Comparison of ENCODE assay signal across 8 mouse cellular contexts in the genomic region with DNA sequence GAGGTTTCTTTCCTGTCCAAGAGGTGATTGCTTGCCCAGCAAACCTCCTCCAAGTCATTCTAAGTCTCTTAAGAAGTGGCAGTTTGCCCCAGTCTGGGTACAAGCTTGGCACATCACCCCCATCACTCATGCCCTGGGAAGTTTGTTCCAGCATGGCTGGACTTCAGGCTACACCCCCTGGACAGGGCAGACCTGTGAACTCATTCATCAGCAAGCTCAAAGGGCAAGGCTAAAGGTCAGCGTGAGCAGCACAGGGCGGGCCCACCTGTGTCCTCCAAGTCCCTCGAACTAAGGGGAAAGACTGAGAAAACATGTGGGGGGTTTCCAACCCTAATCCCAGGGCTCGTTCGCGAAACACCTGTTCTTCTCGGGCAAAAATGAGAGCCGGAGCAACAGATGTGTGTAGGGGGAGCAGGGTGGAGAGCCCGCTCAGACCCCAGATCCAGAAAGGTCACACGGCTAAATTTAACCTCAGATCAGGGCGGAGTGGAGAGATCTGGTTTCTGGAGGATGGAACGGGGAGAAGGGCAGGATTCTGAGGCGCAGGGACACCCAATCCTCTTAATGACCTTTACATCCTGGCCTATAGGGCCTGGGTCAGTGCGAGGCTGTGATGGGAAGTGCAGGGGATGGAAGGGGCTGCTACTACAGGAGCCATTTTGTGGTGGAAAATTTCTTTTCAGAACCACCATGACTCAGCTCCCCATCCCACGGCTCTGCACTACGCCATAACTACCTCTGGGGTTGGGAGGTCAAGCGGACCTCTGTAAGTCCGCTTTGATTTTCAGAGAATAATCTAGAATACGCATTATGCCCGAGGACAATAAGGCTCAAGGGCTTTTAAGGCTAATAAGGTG. TPM values are rescaled to one million over a fixed set of nuclear protein-coding genes. Genes with fewer than 3 reads are reported as not detected.
DNase-seq lines count a peak whose midpoint lies in the region; ATAC-seq and TF ChIP-seq lines count a peak whose summit lies in the region.

No protein-coding gene starts in this region.

- H3K9me3 ChIP-seq in forebrain, postnatal 0 days (ENCODE audit: low read length), result no peaks in the 10 kb centered on the region
- no peaks in the 10 kb centered on the region for H3K9me3 ChIP-seq in intestine, postnatal 0 days (ENCODE audit: control insufficient read depth)
- H3K9me3 ChIP-seq in lung, embryonic 15.5 days, result no peaks in the 10 kb centered on the region
- no peaks in the 10 kb centered on the region for H3K9me3 ChIP-seq in stomach, embryonic 15.5 days

- H3K27ac ChIP-seq in forebrain, postnatal 0 days (ENCODE audit: low read depth, low read length), result peak overlapping the region; percentile 80
- H3K27ac ChIP-seq in intestine, postnatal 0 days (ENCODE audit: low read depth, low read length), result peak overlapping the region; percentile 92
- peak overlapping the region; percentile 89 for H3K27ac ChIP-seq in lung, embryonic 15.5 days
- peak overlapping the region; percentile 98 for H3K27ac ChIP-seq in stomach, embryonic 15.5 days

- ATAC-seq in forebrain, postnatal 0 days, result no peak
- ATAC-seq in intestine, postnatal 0 days, result no peak; the same call in 1 of the 2 replicates
- no peak for ATAC-seq in lung, embryonic 15.5 days (ENCODE audit: borderline replicate concordance, extremely low read depth, low FRiP score, low TSS enrichment)
- no peak for ATAC-seq in stomach, embryonic 15.5 days (ENCODE audit: insufficient read depth, low FRiP score, low read depth)
- no peak for ATAC-seq in frontal cortex, adult (ENCODE audit: low TSS enrichment)

- H3K9ac ChIP-seq in forebrain, postnatal 0 days, result peak overlapping the region; percentile 87
- H3K9ac ChIP-seq in intestine, postnatal 0 days (ENCODE audit: low read depth, low read length), result peak overlapping the region; percentile 76
- H3K9ac ChIP-seq in lung, embryonic 15.5 days, result peak overlapping the region; percentile 73
- peak overlapping the region; percentile 76 for H3K9ac ChIP-seq in stomach, embryonic 15.5 days

- peak overlapping the region; percentile 72 for H3K4me3 ChIP-seq in forebrain, postnatal 0 days (ENCODE audit: low read depth, low read length)
- peak overlapping the region; percentile 84 for H3K4me3 ChIP-seq in intestine, postnatal 0 days (ENCODE audit: low read depth, low read length)
- H3K4me3 ChIP-seq in lung, embryonic 15.5 days, result peak overlapping the region; percentile 83
- peak overlapping the region; percentile 90 for H3K4me3 ChIP-seq in stomach, embryonic 15.5 days (replicated peaks)

- H3K4me2 ChIP-seq in forebrain, postnatal 0 days (ENCODE audit: low read depth), result peak overlapping the region; percentile 84
- H3K4me2 ChIP-seq in intestine, postnatal 0 days (replicated peaks; ENCODE audit: low read depth), result peak overlapping the region; percentile 92
- H3K4me2 ChIP-seq in lung, embryonic 15.5 days, result peak overlapping the region; percentile 90
- peak overlapping the region; percentile 79 for H3K4me2 ChIP-seq in stomach, embryonic 15.5 days

- peaks cover 17% of the 10 kb centered on the region for H3K4me1 ChIP-seq in forebrain, postnatal 0 days (ENCODE audit: insufficient read depth)
- peaks cover 12% of the 10 kb centered on the region; the same call in 1 of the 2 replicates for H3K4me1 ChIP-seq in intestine, postnatal 0 days (replicated peaks; ENCODE audit: control insufficient read depth, insufficient read depth, low read length)
- peaks cover 49% of the 10 kb centered on the region for H3K4me1 ChIP-seq in lung, embryonic 15.5 days
- peaks cover 42% of the 10 kb centered on the region for H3K4me1 ChIP-seq in stomach, embryonic 15.5 days

- 3% methylated on average over 20 of the region's 20 CpGs for WGBS in forebrain, postnatal 0 days
- 4% methylated on average over 20 of the region's 20 CpGs for WGBS in intestine, postnatal 0 days
- WGBS in lung, embryonic 15.5 days, result 6% methylated on average over 20 of the region's 20 CpGs
- WGBS in stomach, embryonic 15.5 days, result 4% methylated on average over 20 of the region's 20 CpGs

- peaks cover 32% of the 10 kb centered on the region for H3K36me3 ChIP-seq in forebrain, postnatal 0 days (ENCODE audit: insufficient read depth)
- peaks cover 40% of the 10 kb centered on the region for H3K36me3 ChIP-seq in intestine, postnatal 0 days (ENCODE audit: control insufficient read depth, insufficient read depth)
- H3K36me3 ChIP-seq in lung, embryonic 15.5 days, result peaks cover 50% of the 10 kb centered on the region
- H3K36me3 ChIP-seq in stomach, embryonic 15.5 days, result peaks cover 28% of the 10 kb centered on the region

- no peak for TF ChIP-seq CTCF in forebrain, postnatal 0 days (IDR thresholded peaks at IDR 0.05; ENCODE audit: low read depth)
- TF ChIP-seq CTCF in intestine, postnatal 0 days (IDR thresholded peaks at IDR 0.05; ENCODE audit: low read depth), result no peak

- peak; percentile 50 for DNase-seq in retina, embryonic 14.5 days (ENCODE audit: low spot score)
- no peak for DNase-seq in retina, postnatal 1 day
- DNase-seq in adrenal gland, postnatal 14 days, result peak; percentile 60
- DNase-seq in forebrain, postnatal 0 days, result no peak

- H3K27me3 ChIP-seq in forebrain, postnatal 0 days (ENCODE audit: insufficient read depth, low read length), result no peaks in the 10 kb centered on the region
- H3K27me3 ChIP-seq in intestine, postnatal 0 days (replicated peaks; ENCODE audit: control insufficient read depth, insufficient read depth, low read length), result no peaks in the 10 kb centered on the region
- H3K27me3 ChIP-seq in lung, embryonic 15.5 days, result no peaks in the 10 kb centered on the region
- H3K27me3 ChIP-seq in stomach, embryonic 15.5 days (replicated peaks), result no peaks in the 10 kb centered on the region

RNA-seq across cellular contexts. Expression of gene Gapdh, which starts 2.2 kb away (rescaled TPM):
- 1,705 and 1,924 TPM in 2 replicates for total RNA-seq in adrenal gland, postnatal 14 days (2021)
- 2,022 and 2,511 TPM in 2 replicates for total RNA-seq in forebrain, postnatal 0 days (2014; rRNA removed)
- 1,543 and 1,551 TPM in 2 replicates for polyA plus RNA-seq in forebrain, postnatal 0 days (2015; fragmentation: Nextera tagmentation; extraction: Ambion mirVana)
- 1,338 and 1,629 TPM in 2 replicates for polyA plus RNA-seq in intestine, postnatal 0 days (2015; fragmentation: Nextera tagmentation; extraction: Ambion mirVana)
- polyA plus RNA-seq in lung, embryonic 15.5 days (2015; fragmentation: Nextera tagmentation; extraction: Ambion mirVana), result 1,765 and 1,844 TPM in 2 replicates
- polyA plus RNA-seq in stomach, embryonic 15.5 days (2015; fragmentation: Nextera tagmentation; extraction: Ambion mirVana), result 1,509 and 1,865 TPM in 2 replicates

RNA-seq across cellular contexts. Expression of gene Iffo1, which starts 19.0 kb away (rescaled TPM):
- total RNA-seq in adrenal gland, postnatal 14 days (2021), result 18.6 and 25.0 TPM in 2 replicates
- total RNA-seq in forebrain, postnatal 0 days (2014; rRNA removed), result 24.6 and 28.8 TPM in 2 replicates
- polyA plus RNA-seq in forebrain, postnatal 0 days (2015; fragmentation: Nextera tagmentation; extraction: Ambion mirVana), result 12.8 and 18.3 TPM in 2 replicates
- polyA plus RNA-seq in intestine, postnatal 0 days (2015; fragmentation: Nextera tagmentation; extraction: Ambion mirVana), result 3.2 and 3.9 TPM in 2 replicates
- 5.7 and 6.8 TPM in 2 replicates for polyA plus RNA-seq in lung, embryonic 15.5 days (2015; fragmentation: Nextera tagmentation; extraction: Ambion mirVana)
- polyA plus RNA-seq in stomach, embryonic 15.5 days (2015; fragmentation: Nextera tagmentation; extraction: Ambion mirVana), result 8.2 and 9.0 TPM in 2 replicates

RNA-seq across cellular contexts. Expression of gene Ncapd2, which starts 27.5 kb away (rescaled TPM):
- 43.2 and 45.2 TPM in 2 replicates for total RNA-seq in adrenal gland, postnatal 14 days (2021)
- total RNA-seq in forebrain, postnatal 0 days (2014; rRNA removed), result 32.5 and 43.5 TPM in 2 replicates
- polyA plus RNA-seq in forebrain, postnatal 0 days (2015; fragmentation: Nextera tagmentation; extraction: Ambion mirVana), result 18.9 and 25.8 TPM in 2 replicates
- polyA plus RNA-seq in intestine, postnatal 0 days (2015; fragmentation: Nextera tagmentation; extraction: Ambion mirVana), result 17.9 and 19.0 TPM in 2 replicates
- 136 and 139 TPM in 2 replicates for polyA plus RNA-seq in lung, embryonic 15.5 days (2015; fragmentation: Nextera tagmentation; extraction: Ambion mirVana)
- 107 and 108 TPM in 2 replicates for polyA plus RNA-seq in stomach, embryonic 15.5 days (2015; fragmentation: Nextera tagmentation; extraction: Ambion mirVana)

RNA-seq across cellular contexts. Expression of gene Mrpl51, which starts 27.6 kb away (rescaled TPM):
- total RNA-seq in adrenal gland, postnatal 14 days (2021), result 222 and 232 TPM in 2 replicates
- total RNA-seq in forebrain, postnatal 0 days (2014; rRNA removed), result 51.3 and 54.0 TPM in 2 replicates
- 146 and 148 TPM in 2 replicates for polyA plus RNA-seq in forebrain, postnatal 0 days (2015; fragmentation: Nextera tagmentation; extraction: Ambion mirVana)
- 270 and 282 TPM in 2 replicates for polyA plus RNA-seq in intestine, postnatal 0 days (2015; fragmentation: Nextera tagmentation; extraction: Ambion mirVana)
- polyA plus RNA-seq in lung, embryonic 15.5 days (2015; fragmentation: Nextera tagmentation; extraction: Ambion mirVana), result 208 and 224 TPM in 2 replicates
- polyA plus RNA-seq in stomach, embryonic 15.5 days (2015; fragmentation: Nextera tagmentation; extraction: Ambion mirVana), result 231 and 236 TPM in 2 replicates

RNA-seq across cellular contexts. Expression of gene Nop2, which starts 32.3 kb away (rescaled TPM):
- total RNA-seq in adrenal gland, postnatal 14 days (2021), result 47.0 and 53.7 TPM in 2 replicates
- 47.2 and 56.0 TPM in 2 replicates for total RNA-seq in forebrain, postnatal 0 days (2014; rRNA removed)
- polyA plus RNA-seq in forebrain, postnatal 0 days (2015; fragmentation: Nextera tagmentation; extraction: Ambion mirVana), result 39.6 and 43.5 TPM in 2 replicates
- polyA plus RNA-seq in intestine, postnatal 0 days (2015; fragmentation: Nextera tagmentation; extraction: Ambion mirVana), result 21.9 and 22.6 TPM in 2 replicates
- 56.5 and 58.8 TPM in 2 replicates for polyA plus RNA-seq in lung, embryonic 15.5 days (2015; fragmentation: Nextera tagmentation; extraction: Ambion mirVana)
- 55.6 and 60.1 TPM in 2 replicates for polyA plus RNA-seq in stomach, embryonic 15.5 days (2015; fragmentation: Nextera tagmentation; extraction: Ambion mirVana)

Comparison
In these comparisons a context has a peak if more than half of its experiments do, and no peak if none do; other contexts are left out.
1. DNase-seq: peak in retina, embryonic 14.5 days (single experiment) and adrenal gland, postnatal 14 days (single experiment); none in retina, postnatal 1 day (single experiment) and forebrain, postnatal 0 days (single experiment).
2. Peak in every context shown above with its lines, with median percentiles within 50 percentile points of each other: H3K27ac ChIP-seq, H3K4me2 ChIP-seq, H3K4me3 ChIP-seq and H3K9ac ChIP-seq.